Mouse (Mus musculus) forebrain, embryonic 10.5 days (tissue): ENCODE results near the gene Best1. TPM values are rescaled to one million over a fixed set of nuclear protein-coding genes. Genes with fewer than 3 reads are reported as not detected.

Source experiments
- DNase-seq: peaks from one replicate; pipeline ENCODE4 v3.0.0-alpha.2; 2017; ENCODE audit warnings: low spot score; ENCODE audit errors: extremely low spot score
- H3K27ac ChIP-seq: fragments of 300-500 bp; sonication (generic); 2 replicates; pipeline ENCODE4 v1.5.1; 2016; ENCODE audit warnings: mild to moderate bottlenecking
- H3K27me3 ChIP-seq: fragments of 300-500 bp; sonication (generic); 2 replicates; pipeline ENCODE4 v1.6.1; 2016; ENCODE audit warnings: mild to moderate bottlenecking; ENCODE audit not compliant: poor library complexity, severe bottlenecking
- H3K36me3 ChIP-seq: fragments of 300-500 bp; sonication (generic); replicated peaks from 2 replicates; pipeline ENCODE4 v1.6.1; 2016; ENCODE audit warnings: mild to moderate bottlenecking, moderate library complexity
- H3K4me1 ChIP-seq: fragments of 300-500 bp; sonication (generic); 2 replicates; pipeline ENCODE4 v1.6.1; 2016
- H3K4me3 ChIP-seq: fragments of 300-500 bp; sonication (generic); 2 replicates; pipeline ENCODE4 v1.5.1; 2016; ENCODE audit warnings: mild to moderate bottlenecking, moderate library complexity
- H3K9me3 ChIP-seq: fragments of 300-500 bp; sonication (generic); 2 replicates; pipeline ENCODE4 v1.6.1; 2016; ENCODE audit warnings: mild to moderate bottlenecking, moderate library complexity
- WGBS: fragments of 180-500 bp; shearing (Covaris S2); methylation state at CpG from one replicate; pipeline ENCODE4 v1.1.7; 2016; 5-methylcytosine and 5-hydroxymethylcytosine counted together
- polyA plus RNA-seq: library from polyadenylated mRNA; unstranded; fragments of >200 nt; fragmentation: Nextera tagmentation; extraction: Ambion mirVana; gene quantifications from 2 replicates; pipeline ENCODE4 v1.2.1, GENCODE M21; 2016

Gene Best1
- polyA plus RNA-seq, 1 experiment from 2014 or later = 2.1 TPM

DNA sequence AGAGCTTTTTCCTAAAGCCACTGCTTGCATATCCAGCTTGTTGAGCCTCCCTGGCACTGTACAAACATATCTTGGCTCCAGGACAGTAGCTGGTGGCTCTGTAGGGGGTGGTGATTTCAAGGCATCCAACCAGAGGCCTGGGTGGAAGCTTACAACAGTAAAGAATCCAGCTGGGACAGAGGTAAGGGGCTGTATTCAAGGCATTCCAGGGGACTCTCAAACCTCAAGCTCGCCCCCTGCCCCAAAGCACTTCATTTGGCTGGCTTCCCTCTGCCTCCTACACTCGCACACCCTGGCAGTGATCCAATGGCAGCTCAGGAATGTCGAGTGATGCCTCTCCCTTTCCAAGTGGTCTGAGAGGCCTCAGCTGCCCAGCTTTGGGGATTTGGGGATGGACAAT, 37.5 kb upstream of the Best1 start:
- no peak overlapping the region for H3K4me3 ChIP-seq
- H3K9me3 ChIP-seq = no peaks in the 10 kb centered on the region; the same call in 1 of the 2 replicates
- peaks cover 52% of the 10 kb centered on the region for H3K27me3 ChIP-seq
- no peak for DNase-seq
- no peak overlapping the region for H3K27ac ChIP-seq
- peaks cover 44% of the 10 kb centered on the region for H3K4me1 ChIP-seq
- no peaks in the 10 kb centered on the region; the same call in 1 of the 2 replicates for H3K36me3 ChIP-seq
- 37% methylated on average over 3 of the region's 3 CpGs for WGBS

DNA sequence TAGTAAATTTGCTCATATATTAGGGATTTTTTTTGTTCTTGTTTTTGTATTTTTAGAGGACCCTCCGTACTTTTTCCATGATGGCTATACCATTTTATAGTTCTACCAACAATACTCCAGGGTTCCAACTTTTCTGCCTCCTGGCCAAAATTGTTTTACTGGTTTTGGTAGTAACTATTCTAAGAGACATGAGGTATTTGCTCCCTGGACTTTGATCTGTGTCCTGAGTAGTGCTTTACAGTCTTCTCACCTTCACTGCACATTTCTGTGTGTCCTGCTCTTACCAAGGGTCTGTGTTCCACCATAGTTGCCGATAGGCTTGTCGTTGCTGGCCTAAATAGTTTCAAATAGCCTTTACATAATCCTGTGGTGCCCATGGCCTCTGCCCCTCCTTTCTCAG, 36.9 kb upstream of the Best1 start:
- Histone ChIP-seq H3K9me3 (no peaks in the 10 kb centered on the region; the same call in 1 of the 2 replicates), H3K27me3 (peaks cover 47% of the 10 kb centered on the region), H3K27ac (no peak overlapping the region), H3K4me3 (no peak overlapping the region), H3K4me1 (peaks cover 49% of the 10 kb centered on the region), H3K36me3 (no peaks in the 10 kb centered on the region; the same call in 1 of the 2 replicates)
- WGBS = 81% methylated on average over 3 of the region's 3 CpGs
- no peak for DNase-seq

GRCm38 (mm10) chr19:10037534-10037933, 36.1 kb upstream of the Best1 start:
- H3K9me3 ChIP-seq = no peaks in the 10 kb centered on the region; the same call in 1 of the 2 replicates
- 82% methylated on average over 2 of the region's 2 CpGs for WGBS
- no peak overlapping the region for H3K4me3 ChIP-seq
- peaks cover 53% of the 10 kb centered on the region for H3K4me1 ChIP-seq
- no peak overlapping the region for H3K27ac ChIP-seq
- peaks cover 44% of the 10 kb centered on the region for H3K27me3 ChIP-seq
- no peaks in the 10 kb centered on the region; the same call in 1 of the 2 replicates for H3K36me3 ChIP-seq
- no peak for DNase-seq

DNA sequence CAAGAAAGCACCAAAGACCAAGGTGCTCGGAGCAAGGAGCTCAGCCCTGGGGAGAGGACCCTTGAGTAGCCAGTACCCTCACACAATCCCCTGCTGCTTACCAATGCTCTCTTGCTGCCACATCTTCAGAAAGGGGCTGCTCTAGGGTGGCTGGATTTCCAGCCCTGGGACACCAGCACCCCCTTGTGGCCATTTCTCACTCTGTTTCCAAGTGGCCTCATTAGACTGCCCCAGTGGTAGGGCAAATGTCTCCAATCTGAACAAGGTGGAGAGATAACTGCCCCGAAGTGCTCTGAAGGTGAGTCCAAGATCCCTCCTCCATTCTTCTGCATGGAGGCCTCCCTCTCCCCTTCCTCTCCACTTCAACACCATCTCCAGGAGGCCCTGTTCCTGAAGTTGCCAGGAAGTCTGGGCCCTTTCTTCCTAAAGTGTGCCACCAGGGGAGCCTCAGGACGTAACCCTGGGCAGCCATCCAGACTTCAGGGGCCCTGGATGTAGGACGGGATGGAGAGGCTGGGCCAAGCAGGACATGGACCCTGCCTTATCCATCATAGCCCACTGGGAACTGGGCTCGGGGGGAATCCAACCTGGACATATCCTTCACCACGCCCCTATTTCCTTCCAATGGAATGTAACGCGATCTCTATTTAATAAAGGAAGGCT, 33.5 kb upstream of the Best1 start:
- Histone ChIP-seq H3K4me3 (no peak overlapping the region), H3K36me3 (peaks cover 4% of the 10 kb centered on the region; the same call in 1 of the 2 replicates), H3K4me1 (peaks cover 35% of the 10 kb centered on the region), H3K27me3 (peaks cover 20% of the 10 kb centered on the region), H3K9me3 (no peaks in the 10 kb centered on the region; the same call in 1 of the 2 replicates), H3K27ac (peak overlapping the region; percentile 21; the same call in 1 of the 2 replicates)
- DNase-seq = peak; percentile 79
- WGBS = 53% methylated on average over 8 of the region's 8 CpGs

DNA sequence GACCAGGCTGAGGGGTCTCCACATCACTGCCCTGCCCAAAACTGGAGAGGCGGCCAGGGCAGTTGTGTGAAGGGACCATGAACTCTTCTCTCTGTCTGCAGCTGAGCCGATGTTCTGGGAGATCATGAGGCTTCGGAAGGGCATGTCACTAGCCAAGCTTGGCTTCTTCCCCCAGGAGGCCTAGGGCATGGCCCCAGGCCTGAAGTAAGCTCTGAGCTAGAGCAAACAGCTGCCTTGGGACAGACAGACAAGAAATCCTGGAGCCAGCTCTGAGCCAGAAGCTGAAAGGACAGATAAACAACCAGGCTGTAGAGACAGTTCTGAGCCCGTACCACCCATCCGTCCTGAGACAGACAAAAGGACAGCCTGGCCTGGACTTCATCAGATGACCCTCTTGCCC, 32.9 kb upstream of the Best1 start:
- H3K4me3 ChIP-seq = no peak overlapping the region
- WGBS = 84% methylated on average over 5 of the region's 5 CpGs
- H3K36me3 ChIP-seq = peaks cover 6% of the 10 kb centered on the region; the same call in 1 of the 2 replicates
- peaks cover 14% of the 10 kb centered on the region; the same call in 1 of the 2 replicates for H3K27me3 ChIP-seq
- H3K9me3 ChIP-seq = no peaks in the 10 kb centered on the region
- peaks cover 35% of the 10 kb centered on the region for H3K4me1 ChIP-seq
- peak overlapping the region; percentile 9; the same call in 1 of the 2 replicates for H3K27ac ChIP-seq
- DNase-seq = no peak

GRCm38 (mm10) chr19:10033211-10033973, 32.0 kb upstream of the Best1 start:
- no peaks in the 10 kb centered on the region for H3K9me3 ChIP-seq
- 31% methylated on average over 8 of the region's 8 CpGs for WGBS
- H3K27ac ChIP-seq = no peak overlapping the region
- DNase-seq = peak; percentile 65
- H3K27me3 ChIP-seq = peaks cover 6% of the 10 kb centered on the region; the same call in 1 of the 2 replicates
- H3K36me3 ChIP-seq = peaks cover 10% of the 10 kb centered on the region; the same call in 1 of the 2 replicates
- peaks cover 29% of the 10 kb centered on the region for H3K4me1 ChIP-seq
- no peak overlapping the region for H3K4me3 ChIP-seq

GRCm38 (mm10) chr19:10029746-10030145, 28.3 kb upstream of the Best1 start:
- no peak overlapping the region for H3K4me3 ChIP-seq
- H3K9me3 ChIP-seq = no peaks in the 10 kb centered on the region
- H3K4me1 ChIP-seq = peaks cover 28% of the 10 kb centered on the region
- 0 out of 2 replicates have a peak, but pooled peaks cover 6% of the 10 kb centered on the region for H3K27me3 ChIP-seq
- no peak for DNase-seq
- 81% methylated on average over 2 of the region's 2 CpGs for WGBS
- peaks cover 27% of the 10 kb centered on the region for H3K36me3 ChIP-seq
- no peak overlapping the region for H3K27ac ChIP-seq

DNA sequence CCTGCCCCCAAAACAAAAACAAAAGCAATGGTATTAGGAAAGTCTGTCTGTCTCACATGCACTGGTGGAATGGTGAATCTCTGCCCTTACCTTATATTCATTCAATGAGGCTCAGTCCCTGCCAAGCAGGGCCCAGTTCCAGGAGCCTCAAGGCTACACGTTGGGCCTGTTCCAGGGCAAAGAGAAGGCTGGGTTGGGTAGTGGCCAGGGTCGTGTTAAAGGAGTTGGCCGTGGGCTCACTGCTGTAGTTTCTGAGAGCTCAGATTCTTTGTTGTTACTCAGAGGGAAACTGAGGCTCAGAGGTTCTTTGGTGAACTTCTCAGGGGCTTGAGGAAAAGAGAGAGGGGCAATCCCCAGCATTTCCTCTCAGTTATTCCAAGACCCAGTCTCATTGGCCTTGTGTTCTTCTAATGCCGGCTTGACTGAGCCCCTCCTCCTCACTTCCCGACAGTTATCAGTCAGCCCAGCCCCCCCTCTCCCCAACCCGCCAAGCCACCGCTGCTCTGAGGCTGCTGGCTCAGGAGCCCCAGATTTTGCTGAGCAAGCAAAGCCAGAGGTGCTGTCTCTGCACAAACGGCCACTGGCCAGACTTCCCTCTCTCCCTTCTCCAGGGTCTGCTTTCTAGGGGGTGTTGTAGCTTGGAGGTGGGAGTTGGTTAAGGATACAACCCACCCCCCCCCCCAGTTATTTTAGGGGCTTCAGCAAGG, 23.9 kb upstream of the Best1 start:
- peaks cover 43% of the 10 kb centered on the region for H3K4me1 ChIP-seq
- 30% methylated on average over 8 of the region's 8 CpGs for WGBS
- DNase-seq = no peak
- H3K27me3 ChIP-seq = no peaks in the 10 kb centered on the region
- H3K4me3 ChIP-seq = no peak overlapping the region
- no peaks in the 10 kb centered on the region for H3K9me3 ChIP-seq
- H3K27ac ChIP-seq = peak overlapping the region; percentile 61
- H3K36me3 ChIP-seq = peaks cover 25% of the 10 kb centered on the region

GRCm38 (mm10) chr19:10023304-10023758, 21.9 kb upstream of the Best1 start:
- no peak for DNase-seq
- H3K4me3 ChIP-seq = no peak overlapping the region
- no peaks in the 10 kb centered on the region for H3K9me3 ChIP-seq
- peaks cover 16% of the 10 kb centered on the region for H3K36me3 ChIP-seq
- WGBS = 68% methylated on average over 9 of the region's 9 CpGs
- H3K27ac ChIP-seq = peak overlapping the region; percentile 36
- peaks cover 18% of the 10 kb centered on the region for H3K27me3 ChIP-seq
- peaks cover 61% of the 10 kb centered on the region for H3K4me1 ChIP-seq

GRCm38 (mm10) chr19:10022414-10023303, 21.2 kb upstream of the Best1 start:
- peak overlapping the region; percentile 36 for H3K27ac ChIP-seq

GRCm38 (mm10) chr19:10021981-10022380, 20.5 kb upstream of the Best1 start:
- no peak for DNase-seq
- Histone ChIP-seq H3K9me3 (no peaks in the 10 kb centered on the region), H3K36me3 (peaks cover 3% of the 10 kb centered on the region; the same call in 1 of the 2 replicates), H3K27me3 (peaks cover 27% of the 10 kb centered on the region), H3K27ac (no peak overlapping the region), H3K4me3 (no peak overlapping the region), H3K4me1 (peaks cover 73% of the 10 kb centered on the region)
- 76% methylated on average over 2 of the region's 2 CpGs for WGBS

More at GRCm38 (mm10) chr19:10022414-10023303, 21.2 kb upstream of the Best1 start:
- Histone ChIP-seq H3K4me3 (no peak overlapping the region), H3K27me3 (peaks cover 20% of the 10 kb centered on the region), H3K36me3 (peaks cover 9% of the 10 kb centered on the region), H3K4me1 (peaks cover 68% of the 10 kb centered on the region), H3K9me3 (no peaks in the 10 kb centered on the region)
- 66% methylated on average over 5 of the region's 5 CpGs for WGBS
- DNase-seq = no peak
